Mouse (Mus musculus) hindbrain, embryonic 16.5 days (tissue): Measurements from ENCODE around the gene Islr2. TPM values are rescaled to one million over a fixed set of nuclear protein-coding genes. Genes with fewer than 3 reads are reported as not detected.
A peak's percentile ranks its signal among the peaks of the same experiment; 100 is the strongest.

ENCODE experiments used
- ATAC-seq: fragments of 200-750 bp; cut with Nextera tagmentation; 2 replicates; pipeline ENCODE4 v1.8.0; 2017; ENCODE audit warnings: moderate TSS enrichment, moderate library complexity
- H3K27ac ChIP-seq: fragments of 300-500 bp; sonication (generic); 2 replicates; pipeline ENCODE4 v1.5.1; 2014; ENCODE audit warnings: low read depth, mild to moderate bottlenecking, control low read depth, low read length, moderate library complexity
- H3K27me3 ChIP-seq: fragments of 300-500 bp; sonication (generic); replicated peaks from 2 replicates; pipeline ENCODE4 v1.6.1; 2014; ENCODE audit warnings: low read length; ENCODE audit not compliant: control insufficient read depth, insufficient read depth
- H3K36me3 ChIP-seq: fragments of 300-500 bp; sonication (generic); 2 replicates; pipeline ENCODE4 v1.6.1; 2014; ENCODE audit warnings: mild to moderate bottlenecking, low read length, moderate library complexity, mixed read lengths; ENCODE audit not compliant: control insufficient read depth, insufficient read depth
- H3K4me1 ChIP-seq: fragments of 300-500 bp; sonication (generic); 2 replicates; pipeline ENCODE4 v1.6.1; 2014; ENCODE audit warnings: low read depth, low read length; ENCODE audit not compliant: control insufficient read depth, insufficient read depth
- H3K4me2 ChIP-seq: fragments of 300-500 bp; sonication (generic); 2 replicates; pipeline ENCODE4 v1.6.1; 2014; ENCODE audit warnings: mild to moderate bottlenecking, low read length, control low read depth, moderate library complexity
- H3K4me3 ChIP-seq: fragments of 300-500 bp; sonication (generic); 2 replicates; pipeline ENCODE4 v1.5.1; 2014; ENCODE audit warnings: mild to moderate bottlenecking, low read length, control low read depth, moderate library complexity
- H3K9ac ChIP-seq: fragments of 300-500 bp; sonication (generic); 2 replicates; pipeline ENCODE4 v1.6.1; 2014; ENCODE audit warnings: low read depth, mild to moderate bottlenecking, control low read depth, low read length, moderate library complexity
- H3K9me3 ChIP-seq: fragments of 300-500 bp; sonication (generic); 2 replicates; pipeline ENCODE4 v1.6.1; 2014; ENCODE audit warnings: mild to moderate bottlenecking, low read length, moderate library complexity; ENCODE audit not compliant: control insufficient read depth
- WGBS: fragments of 180-500 bp; shearing (Covaris S2); extraction: QIAGEN DNeasy Blood & Tissue Kit; methylation state at CpG from one replicate; pipeline ENCODE4 v1.1.7; 2014; 5-methylcytosine and 5-hydroxymethylcytosine counted together
- polyA plus RNA-seq: library from polyadenylated mRNA; unstranded; fragments of >200 nt; fragmentation: Nextera tagmentation; extraction: Ambion mirVana; gene quantifications from 2 replicates; pipeline ENCODE4 v1.2.1, GENCODE M21; 2015

The Islr2 gene
- polyA plus RNA-seq, 1 experiment from 2014 or later = 13.8 TPM

DNA sequence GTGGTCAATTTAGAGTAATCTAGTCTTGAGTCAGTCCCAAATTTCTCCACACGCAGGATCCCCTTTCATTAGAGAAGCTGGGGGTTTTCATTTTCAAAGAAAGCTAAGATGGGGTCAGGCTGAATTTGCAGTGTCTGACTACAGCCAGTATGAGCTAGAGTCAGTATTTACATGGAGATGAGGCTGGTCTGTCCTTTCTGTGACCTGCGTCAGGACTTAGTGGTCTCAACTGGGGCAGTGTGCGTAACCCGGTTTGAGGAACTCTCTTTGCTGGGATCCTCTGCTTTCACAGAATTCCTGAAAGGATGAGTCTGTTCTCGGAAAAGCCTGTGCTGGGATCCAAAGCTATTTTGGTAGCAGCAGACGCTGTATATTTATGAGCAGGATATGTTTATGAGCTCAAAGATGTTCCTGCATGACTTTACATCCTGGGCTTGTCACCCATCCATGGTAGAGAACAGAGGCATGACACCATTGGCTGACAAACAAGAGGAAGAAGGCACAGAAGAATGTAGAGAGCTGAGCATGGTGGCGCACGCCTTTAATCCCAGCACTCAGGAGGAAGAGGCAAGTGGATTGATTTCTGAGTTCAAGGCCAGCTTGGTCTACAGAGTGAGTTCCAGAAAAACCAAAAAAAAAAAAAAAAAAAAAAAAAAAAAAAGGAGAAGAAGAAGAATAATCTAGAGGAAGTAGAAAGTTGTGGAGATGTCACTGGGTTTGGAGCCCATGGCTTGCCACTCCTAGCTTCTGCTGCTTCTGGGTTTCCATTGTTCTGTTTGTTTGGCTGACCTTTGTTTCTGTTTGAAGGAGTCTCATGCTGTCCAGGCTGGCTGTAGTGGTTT, 5.6 kb upstream of the Islr2 start:
- Histone ChIP-seq H3K4me1 (peaks cover 4% of the 10 kb centered on the region), H3K36me3 (no peaks in the 10 kb centered on the region), H3K4me2 (no peak overlapping the region), H3K9me3 (no peaks in the 10 kb centered on the region), H3K9ac (no peak overlapping the region), H3K27me3 (no peaks in the 10 kb centered on the region), H3K4me3 (no peak overlapping the region), H3K27ac (no peak overlapping the region)
- WGBS = 71% methylated on average over 8 of the region's 8 CpGs
- no peak for ATAC-seq

DNA sequence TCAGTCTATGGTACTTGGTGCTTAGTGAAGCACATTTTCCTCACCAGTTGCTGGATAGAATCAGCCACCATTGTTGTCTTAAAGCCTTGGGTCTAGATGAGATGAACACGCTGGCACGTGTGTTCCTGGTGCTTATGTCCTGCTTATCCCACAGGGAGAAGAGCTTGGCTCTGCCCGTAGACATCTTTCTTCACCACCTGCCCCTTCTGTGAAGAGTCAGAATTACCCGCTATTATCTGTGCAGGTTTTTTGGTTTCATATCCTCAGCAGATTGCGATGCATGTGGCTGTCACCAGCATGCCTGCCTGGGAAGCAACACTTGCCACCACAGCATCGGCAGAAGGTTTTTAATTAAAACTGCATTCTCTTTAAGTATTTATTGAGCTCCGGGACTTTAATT, 1.9 kb upstream of the Islr2 start:
- ATAC-seq = no peak
- Histone ChIP-seq H3K27me3 (peaks cover 15% of the 10 kb centered on the region), H3K9me3 (no peaks in the 10 kb centered on the region), H3K9ac (peak overlapping the region; percentile 38; the same call in 1 of the 2 replicates), H3K4me3 (no peak overlapping the region), H3K36me3 (no peaks in the 10 kb centered on the region), H3K27ac (no peak overlapping the region; the same call in 1 of the 2 replicates), H3K4me1 (peaks cover 13% of the 10 kb centered on the region), H3K4me2 (no peak overlapping the region; the same call in 1 of the 2 replicates)
- WGBS = 61% methylated on average over 7 of the region's 7 CpGs

DNA sequence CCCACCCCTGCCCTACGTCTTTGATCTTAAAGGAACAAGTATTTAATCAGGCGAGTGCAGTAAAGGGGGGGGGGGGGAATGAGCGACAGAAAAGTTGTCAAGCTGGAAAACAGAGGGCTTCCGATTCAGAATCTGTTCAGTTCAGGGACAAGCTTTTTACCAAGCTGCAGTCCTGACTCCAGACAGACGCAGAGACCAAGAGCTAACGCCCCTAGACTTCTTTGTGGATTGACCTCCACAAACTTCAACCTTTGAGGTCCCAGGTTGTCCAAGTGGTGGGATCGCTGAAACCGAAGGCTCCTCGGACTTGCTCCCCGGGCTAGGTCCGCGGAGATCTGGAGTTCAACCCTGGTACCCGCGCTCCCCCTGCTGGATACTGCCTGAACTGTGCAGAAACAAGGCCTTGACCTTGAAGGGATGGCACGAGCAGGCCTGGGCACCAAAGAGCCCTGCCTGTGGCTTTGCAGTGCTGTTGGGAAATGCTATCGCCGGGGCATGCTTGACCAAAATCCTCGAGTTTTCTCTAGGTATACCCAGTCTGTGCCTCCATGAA, 405 bp upstream of the Islr2 start:
- Histone ChIP-seq H3K9ac (peak overlapping the region; percentile 26; the same call in 1 of the 2 replicates), H3K9me3 (no peaks in the 10 kb centered on the region), H3K36me3 (no peaks in the 10 kb centered on the region), H3K4me2 (peak overlapping the region; percentile 72), H3K27ac (peak overlapping the region; percentile 75; the same call in 1 of the 2 replicates), H3K27me3 (peaks cover 30% of the 10 kb centered on the region), H3K4me3 (peak overlapping the region; percentile 32), H3K4me1 (peaks cover 16% of the 10 kb centered on the region)
- WGBS = 6% methylated on average over 18 of the region's 18 CpGs
- peak; percentile 58 for ATAC-seq

DNA sequence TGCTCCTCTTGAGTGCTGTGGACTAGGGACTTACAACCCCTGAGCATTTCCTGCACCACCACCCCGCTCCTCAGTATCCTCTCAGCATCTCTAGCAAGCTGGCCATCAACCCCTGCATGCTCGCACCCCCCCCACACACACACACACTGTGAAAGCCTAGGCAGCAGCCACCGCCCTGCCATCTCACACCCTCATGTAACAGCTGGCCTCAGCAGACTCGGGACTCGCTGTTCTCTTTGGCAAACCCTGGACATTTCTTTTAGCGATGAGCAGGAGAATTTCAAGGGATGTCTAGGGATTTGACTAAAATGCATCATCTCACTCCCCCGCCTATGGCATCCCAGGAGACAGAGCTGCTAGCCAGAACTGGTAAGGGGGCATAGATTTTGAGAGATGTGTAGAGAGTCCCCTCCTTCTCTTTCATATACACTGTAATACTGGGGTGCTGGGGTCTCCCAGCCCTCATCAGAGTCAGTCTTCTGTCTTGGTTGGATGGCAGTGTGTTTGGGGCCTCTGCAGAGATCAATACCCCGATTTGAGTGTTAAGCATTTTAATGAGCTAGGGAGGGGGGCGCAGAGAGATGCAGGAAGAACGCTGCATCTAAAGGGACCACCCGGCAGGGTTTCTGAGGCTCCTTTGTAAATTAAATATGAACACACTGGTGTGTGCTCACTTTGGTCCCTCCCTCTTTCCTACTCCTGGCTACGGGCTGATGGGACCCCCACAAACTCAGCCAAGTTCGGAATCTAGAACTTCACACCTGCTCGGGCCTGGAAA, 1.3 kb downstream of the Islr2 start:
- Histone ChIP-seq H3K9me3 (no peaks in the 10 kb centered on the region), H3K4me3 (peak overlapping the region; percentile 33), H3K27ac (peak overlapping the region; percentile 75), H3K27me3 (peaks cover 47% of the 10 kb centered on the region), H3K9ac (peak overlapping the region; percentile 55), H3K4me1 (peaks cover 33% of the 10 kb centered on the region), H3K36me3 (no peaks in the 10 kb centered on the region), H3K4me2 (peak overlapping the region; percentile 72)
- 3% methylated on average over 14 of the region's 14 CpGs for WGBS
- ATAC-seq = no peak

DNA sequence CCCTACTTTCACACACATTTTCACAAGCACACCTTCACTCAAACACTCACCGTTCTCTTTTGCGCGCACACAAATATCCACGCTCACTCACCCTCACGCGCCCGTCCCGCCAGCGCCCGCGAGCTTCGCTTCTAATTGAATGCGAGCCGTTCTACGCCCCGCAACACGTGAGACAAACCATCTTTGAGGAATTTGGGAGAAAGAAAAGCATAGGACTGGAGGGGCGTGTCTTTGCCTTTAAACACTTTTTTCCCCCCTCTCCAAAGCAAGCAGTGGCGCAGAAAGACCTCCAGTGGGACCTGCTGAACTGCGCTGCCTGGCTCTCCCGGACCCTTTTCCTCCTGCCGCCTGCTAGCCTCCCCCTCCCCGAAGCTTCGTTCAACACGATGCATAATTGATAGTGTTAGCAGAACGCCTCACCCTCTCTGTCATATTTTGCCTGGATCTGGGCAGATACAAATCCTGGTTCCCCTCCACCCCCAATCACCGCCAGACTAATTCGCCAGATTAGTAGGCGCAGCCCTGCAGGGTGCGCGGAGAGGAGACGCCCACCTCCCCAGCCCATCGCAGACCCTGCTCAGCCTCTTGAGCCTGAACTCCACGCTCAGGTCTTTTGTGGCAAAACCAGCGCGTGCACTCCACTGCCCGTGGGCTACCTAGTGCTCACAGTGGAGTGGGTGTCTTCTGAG, 2.1 kb downstream of the Islr2 start:
- peaks cover 50% of the 10 kb centered on the region for H3K27me3 ChIP-seq
- peaks cover 41% of the 10 kb centered on the region for H3K4me1 ChIP-seq
- ATAC-seq = no peak
- peak overlapping the region; percentile 45; the same call in 1 of the 2 replicates for H3K9ac ChIP-seq
- peak overlapping the region; percentile 33 for H3K4me3 ChIP-seq
- H3K36me3 ChIP-seq = no peaks in the 10 kb centered on the region
- WGBS = under 1% methylated on average over 37 of the region's 37 CpGs
- peak overlapping the region; percentile 72 for H3K4me2 ChIP-seq
- H3K9me3 ChIP-seq = no peaks in the 10 kb centered on the region
- H3K27ac ChIP-seq = peak overlapping the region; percentile 75

DNA sequence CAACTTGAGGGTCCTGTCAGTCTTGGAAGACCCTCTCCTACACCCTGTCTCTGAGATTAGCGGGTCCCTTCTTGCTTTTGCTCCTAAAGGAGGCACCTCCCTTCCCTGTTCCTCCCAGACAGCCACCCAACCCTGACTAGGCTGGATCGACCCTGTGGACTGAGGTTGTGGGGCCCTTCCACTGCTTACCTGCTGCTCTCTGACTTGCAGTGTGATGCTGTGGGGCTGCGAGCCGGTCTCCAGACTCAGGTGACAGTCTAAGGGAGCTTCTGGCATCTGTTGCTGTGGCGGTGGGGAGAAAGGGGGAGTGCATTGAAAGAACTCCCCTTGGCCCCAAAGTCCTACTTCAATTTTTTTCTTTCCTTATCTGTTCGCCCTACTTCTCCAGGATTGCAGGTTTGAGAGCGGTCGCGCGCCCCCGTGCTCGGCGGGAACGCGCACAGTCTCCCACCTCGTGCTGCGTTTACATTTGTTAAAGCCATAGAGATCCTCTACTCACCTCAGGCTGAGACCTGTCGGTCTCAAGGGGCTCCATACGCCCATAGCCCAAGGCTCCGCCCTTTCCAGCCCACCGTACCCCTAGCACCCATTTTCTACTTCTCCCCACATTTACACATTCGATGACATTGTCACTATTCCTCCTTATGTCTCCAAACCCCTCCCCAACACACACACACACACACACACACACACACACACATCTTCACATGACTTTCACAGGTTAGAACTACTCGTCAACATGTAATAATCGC, 2.9 kb downstream of the Islr2 start:
- Histone ChIP-seq H3K27me3 (peaks cover 52% of the 10 kb centered on the region), H3K4me1 (peaks cover 42% of the 10 kb centered on the region)
- WGBS = under 1% methylated on average over 24 of the region's 24 CpGs

DNA sequence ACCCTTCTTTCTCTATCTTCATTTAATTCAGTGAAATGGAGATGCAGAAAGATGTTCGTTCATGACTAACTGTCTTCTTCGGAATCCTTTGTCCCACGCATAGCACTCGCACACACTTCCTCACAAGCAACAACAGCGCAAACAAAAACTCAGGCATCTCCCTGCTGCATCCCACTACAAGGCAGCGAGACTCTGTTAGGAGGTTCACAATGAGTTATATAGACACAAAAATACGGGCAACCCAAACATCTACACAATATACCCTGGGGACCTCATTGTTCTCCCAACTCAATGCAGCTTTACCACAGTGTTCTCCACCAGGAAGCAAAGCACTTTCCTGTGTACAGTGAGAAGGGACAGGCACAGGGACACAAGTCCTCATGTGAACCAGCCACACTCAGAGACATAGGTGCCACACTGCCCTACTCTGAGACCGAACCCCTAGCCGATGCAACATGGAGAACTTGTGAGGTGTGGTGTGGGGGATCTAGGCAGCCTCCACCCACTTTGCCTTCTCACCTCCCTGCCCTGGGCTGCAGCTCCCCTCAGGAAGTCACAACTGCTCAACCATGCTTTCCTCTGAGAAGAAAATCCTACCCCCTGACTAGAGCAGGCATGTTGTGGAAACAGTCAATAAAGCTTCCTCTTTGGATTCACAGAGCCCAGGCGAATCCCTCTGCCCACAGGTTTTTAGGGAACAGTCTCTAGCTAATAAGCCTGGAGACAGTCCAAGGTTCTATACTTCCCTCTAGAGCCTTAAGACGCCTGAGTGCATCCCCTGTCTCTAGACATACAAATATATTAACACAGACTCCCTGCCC, 3.6 kb downstream of the Islr2 start:
- ATAC-seq = no peak
- Histone ChIP-seq H3K36me3 (no peaks in the 10 kb centered on the region), H3K4me1 (peaks cover 44% of the 10 kb centered on the region), H3K9ac (peak overlapping the region; percentile 52; the same call in 1 of the 2 replicates), H3K27me3 (peaks cover 59% of the 10 kb centered on the region), H3K4me2 (peak overlapping the region; percentile 72), H3K9me3 (no peaks in the 10 kb centered on the region), H3K27ac (peak overlapping the region; percentile 51), H3K4me3 (peak overlapping the region; percentile 33)
- WGBS = 9% methylated on average over 11 of the region's 11 CpGs

More for the DNA sequence above, 2.9 kb downstream of the Islr2 start:
- Histone ChIP-seq H3K9ac (peak overlapping the region; percentile 52; the same call in 1 of the 2 replicates), H3K9me3 (no peaks in the 10 kb centered on the region), H3K4me2 (peak overlapping the region; percentile 72), H3K4me3 (peak overlapping the region; percentile 33), H3K27ac (peak overlapping the region; percentile 51), H3K36me3 (no peaks in the 10 kb centered on the region)
- ATAC-seq = no peak
